Mouse (Mus musculus) frontal cortex, adult 2 months (tissue): ENCODE measurements at regions not wholly inside any gene's neighbourhood (a gene's known extent, or its start where the extent isn't known, plus 50 kb on each side); places are given as distances from the start of the nearest gene placed in this dataset.
"Not testable (repeated sequence)": the region's sequence is repeated elsewhere in the genome, so short reads cannot be mapped to it uniquely, and the experiment has no call there.

Experiments used
- DNase-seq, 2 experiments: peaks; one replicate each; pipeline ENCODE4 v3.0.0; 2022; ENCODE audit warnings: low spot score in 1 of 2; ENCODE audit errors: extremely low spot score in 1 of 2

GRCm38 (mm10) chr3:5806947-5807575 lies 56.5 kb downstream of the Gm8797 start:
- no peak for DNase-seq

GRCm38 (mm10) chr3:5811071-5811590 lies 60.5 kb downstream of the Gm8797 start:
- no peak for DNase-seq

- DNase-seq = not testable (repeated sequence)
These were observed 69.6 kb downstream of the Gm8797 start for GRCm38 (mm10) chr3:5820243-5820642.

- peak; percentile 100 for DNase-seq
These were observed 109.6 kb downstream of the Gm8797 start for GRCm38 (mm10) chr3:5860237-5860636.

- no peak for DNase-seq
These were observed 119.8 kb downstream of the Gm8797 start for GRCm38 (mm10) chr3:5870407-5870806.

DNA sequence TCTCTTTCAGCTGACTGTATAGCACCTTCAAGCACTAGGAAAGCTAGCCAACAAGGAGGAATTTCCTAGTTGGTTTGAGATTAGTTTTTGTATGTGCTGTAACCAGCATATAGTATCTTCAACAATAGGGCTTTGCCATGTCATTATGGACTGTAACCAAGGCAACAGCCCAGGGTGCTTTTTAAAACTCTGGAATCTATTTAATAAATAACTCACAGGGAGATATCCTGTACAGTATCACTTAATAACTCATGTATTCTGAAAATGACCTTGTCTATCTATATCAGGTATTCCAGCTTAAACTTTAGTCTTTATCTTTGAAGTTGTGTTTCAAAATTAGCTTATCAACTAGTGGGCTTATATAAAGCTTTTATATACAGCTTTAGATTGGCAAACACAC lies 128.5 kb downstream of the Gm8797 start:
- no peak for DNase-seq

DNA sequence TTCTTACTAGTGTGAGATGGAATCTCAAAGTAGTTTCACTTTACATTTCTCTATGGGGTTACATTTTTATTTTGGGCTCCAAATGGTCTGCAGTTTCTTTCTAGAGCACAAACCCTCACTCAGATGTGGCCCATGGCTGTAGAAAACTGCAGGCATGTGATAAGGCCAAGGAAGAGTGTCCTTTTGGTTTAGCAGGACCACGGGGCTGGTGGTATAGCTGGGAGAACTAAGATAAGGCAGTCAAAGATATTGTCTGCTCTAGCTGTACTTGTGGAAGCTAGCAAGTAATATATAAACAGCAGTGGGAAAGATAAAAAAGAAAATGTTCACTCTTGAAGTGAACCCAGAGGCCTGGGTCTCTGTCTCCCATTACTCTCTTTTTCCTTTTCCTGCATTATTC lies 166.9 kb downstream of the Gm8797 start:
- DNase-seq = no peak

GRCm38 (mm10) chr3:5950243-5950642 lies 199.6 kb downstream of the Gm8797 start:
- DNase-seq = not testable (repeated sequence)

- DNase-seq = not testable (repeated sequence)
These were observed 238.5 kb downstream of the Gm8797 start for GRCm38 (mm10) chr3:5989011-5989645.

GRCm38 (mm10) chr3:6004423-6004822 lies 253.8 kb downstream of the Gm8797 start:
- no peak for DNase-seq

DNA sequence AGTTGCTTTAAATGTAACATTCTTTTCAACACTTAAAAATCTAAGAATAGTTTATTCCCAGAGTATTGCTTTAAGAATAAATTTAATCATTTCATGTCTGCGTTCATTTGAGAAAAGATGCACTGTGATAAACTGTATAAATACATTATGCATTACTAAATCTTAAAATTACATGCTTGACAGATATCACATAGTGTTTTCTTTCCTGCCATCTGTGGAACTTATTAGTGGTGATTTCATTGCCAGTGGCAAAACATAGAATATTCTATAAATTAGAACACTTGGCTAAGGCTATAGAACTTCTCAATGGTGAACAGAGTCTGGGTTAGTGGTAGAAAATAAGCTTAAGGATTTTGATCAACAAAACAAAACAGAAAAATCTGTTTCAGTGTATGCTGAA lies 268.1 kb downstream of the Gm8797 start:
- no peak for DNase-seq

- DNase-seq = not testable (repeated sequence)
These were observed 290.7 kb downstream of the Gm8797 start for GRCm38 (mm10) chr3:6041325-6041724.

DNA sequence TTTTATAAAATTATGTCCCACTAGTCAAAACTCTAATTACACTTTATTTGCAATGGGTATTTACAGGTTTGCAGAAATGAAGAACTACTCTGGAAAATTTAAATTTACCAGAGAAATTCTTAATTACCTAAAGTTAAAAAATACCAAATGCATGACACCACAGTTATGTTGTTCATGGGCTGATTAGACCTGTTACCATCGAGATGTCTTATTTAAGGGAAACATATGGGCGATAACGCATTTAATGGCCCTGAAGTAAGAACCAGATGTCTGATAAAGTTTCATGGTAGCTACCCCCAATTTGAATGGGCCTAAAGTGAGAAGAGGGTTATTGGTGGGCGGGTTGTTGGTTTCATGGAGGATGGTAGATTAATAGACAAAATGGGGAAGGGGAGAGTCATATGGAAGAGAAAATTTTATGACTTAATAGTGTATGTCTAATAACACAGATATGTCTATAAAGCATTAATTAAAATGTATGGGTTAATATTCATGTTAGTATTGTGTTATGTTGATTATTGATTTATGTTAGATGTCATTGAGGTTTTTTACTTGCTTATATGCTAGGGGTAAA lies 299.0 kb downstream of the Gm8797 start:
- no peak for DNase-seq

DNA sequence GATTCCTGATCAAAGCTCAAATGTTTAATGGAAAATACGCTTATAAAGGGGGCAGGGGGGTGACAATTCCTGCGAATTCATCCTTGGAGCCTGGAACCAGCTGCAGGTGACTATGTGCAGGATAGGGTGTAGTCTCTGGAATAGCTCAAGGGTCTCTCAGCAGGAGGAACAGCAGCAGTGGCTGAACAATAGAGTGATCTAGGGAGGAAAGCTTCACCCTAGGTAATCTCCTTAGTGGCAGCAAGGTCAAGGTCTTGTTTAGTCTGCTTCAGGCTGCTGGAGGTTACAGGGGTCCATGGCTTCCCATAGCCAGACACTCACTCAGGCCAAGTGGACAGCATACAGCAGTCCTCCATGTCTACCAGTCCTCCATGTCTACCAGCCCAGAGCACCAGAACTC lies 301.3 kb downstream of the Gm8797 start:
- no peak for DNase-seq

GRCm38 (mm10) chr3:6083855-6084254 lies 333.2 kb downstream of the Gm8797 start:
- no peak for DNase-seq

- DNase-seq = no peak
These were observed 336.7 kb downstream of the Gm8797 start for GRCm38 (mm10) chr3:6087267-6087666.

DNA sequence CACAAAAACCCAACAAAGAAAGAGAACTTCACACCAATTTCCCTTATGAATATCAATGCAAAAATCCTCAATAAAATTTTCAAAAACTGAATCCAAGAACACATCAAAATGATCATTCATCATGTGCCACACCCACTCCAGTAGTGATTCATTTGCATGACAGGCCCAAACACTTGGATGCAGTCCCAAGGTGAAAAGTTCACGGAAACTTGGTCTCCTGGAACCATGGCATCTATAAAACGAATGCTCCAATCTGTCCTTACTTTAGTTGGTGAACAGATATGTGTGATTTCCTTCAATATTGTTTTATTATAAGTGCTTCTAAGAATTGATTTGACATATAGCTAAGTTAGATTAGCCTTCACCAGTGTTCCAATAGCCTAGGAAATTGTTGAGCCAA lies 343.3 kb downstream of the Gm8797 start:
- no peak for DNase-seq

GRCm38 (mm10) chr3:6094410-6094809 lies 343.8 kb downstream of the Gm8797 start:
- not testable (repeated sequence) for DNase-seq

DNA sequence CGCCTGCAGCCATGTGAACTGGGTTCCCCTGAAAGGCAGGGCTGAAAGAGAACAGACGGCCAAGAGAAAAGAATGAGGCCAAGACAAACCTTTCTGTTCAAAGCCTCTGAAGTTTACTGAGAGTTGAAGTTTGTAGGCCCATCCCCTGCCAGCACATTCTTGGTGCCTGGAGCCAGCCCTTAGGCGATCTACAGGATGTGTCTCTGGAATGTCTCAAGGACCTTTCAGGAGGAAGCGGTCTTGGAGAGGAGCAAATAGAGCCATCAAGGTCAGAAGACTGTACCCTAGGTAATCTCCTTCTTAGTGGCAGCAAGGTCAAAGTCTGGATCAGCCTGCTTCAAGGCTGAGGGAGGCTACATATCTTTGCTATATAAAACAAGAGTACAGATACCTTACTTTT lies 350.3 kb downstream of the Gm8797 start:
- no peak for DNase-seq

DNA sequence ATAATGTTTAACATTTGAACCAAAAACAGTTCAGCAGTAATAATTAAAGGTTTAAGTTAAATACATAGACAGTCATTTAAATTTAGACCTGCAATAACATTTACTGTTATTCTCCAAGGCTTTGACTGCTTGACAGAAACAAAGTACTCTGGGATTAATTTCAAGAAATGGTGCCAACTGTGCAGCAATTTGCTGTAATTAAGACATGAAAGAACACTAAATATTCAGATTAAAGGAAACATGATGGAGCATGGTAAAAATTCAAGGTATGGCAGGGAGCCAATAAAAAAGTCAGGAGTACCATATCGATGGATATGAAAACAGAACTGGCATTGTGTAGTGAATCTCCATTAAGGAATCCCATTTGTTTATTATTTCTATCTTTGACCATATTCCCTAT lies 352.3 kb downstream of the Gm8797 start:
- DNase-seq = no peak

DNA sequence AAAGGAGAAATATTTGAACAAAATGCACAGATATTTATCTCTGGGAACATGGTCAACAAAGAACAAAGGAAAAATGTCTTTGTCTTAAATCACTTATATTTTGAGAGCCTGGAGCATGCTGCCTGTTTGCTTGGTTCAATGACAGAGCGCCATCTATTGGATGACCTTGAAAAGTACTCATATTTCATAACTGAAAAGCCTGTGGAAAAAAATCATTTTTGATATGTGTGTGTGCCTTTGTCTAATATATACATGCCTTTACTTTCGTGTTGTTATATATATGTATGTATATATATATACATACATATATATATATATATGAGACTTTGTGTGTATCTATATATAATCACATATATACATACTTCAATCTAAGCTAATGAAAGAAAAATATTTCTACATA lies 356.1 kb downstream of the Gm8797 start:
- DNase-seq = peak in 1 of 2 experiments; percentile 68
